ENCODE assay signal across 25 mouse cellular contexts in the genomic region with DNA sequence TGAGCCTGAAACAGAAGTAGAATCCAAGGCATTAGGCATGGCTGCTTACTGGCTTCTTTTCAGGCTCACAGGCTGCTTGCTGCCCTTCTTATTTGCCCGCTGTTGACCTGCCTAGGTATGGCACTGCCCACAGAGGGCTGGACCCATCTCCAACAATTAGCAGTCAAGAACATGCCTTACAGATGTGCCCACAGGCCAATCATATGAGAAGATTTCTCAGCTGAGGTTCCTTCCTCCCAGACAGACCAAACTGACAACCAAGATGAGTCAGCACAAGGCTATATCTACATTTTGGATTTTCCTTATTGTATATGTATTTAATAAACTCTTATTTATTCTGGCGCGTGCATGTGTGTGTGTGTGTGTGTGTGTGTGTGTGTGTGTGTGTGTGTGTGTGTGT.
"Had no signal": no experiment of that assay in that cellular context is flagged by ENCODE, and none has a peak within 500 bp of the region (broad histone marks: within the 10 kb centered on the region; RNA-seq: fewer than 3 reads in every experiment).

No protein-coding gene starts in this region.

- H3K4me3 ChIP-seq: heart, adult 2 months; heart, embryonic 13.5 days; heart, embryonic 15.5 days; hindbrain, embryonic 13.5 days; hindbrain, embryonic 15.5 days; kidney, embryonic 15.5 days; limb, embryonic 13.5 days; limb, embryonic 15.5 days; liver, embryonic 12.5 days had no signal

- H3K4me2 ChIP-seq: heart, embryonic 11.5 days; heart, embryonic 13.5 days; heart, embryonic 15.5 days; hindbrain, embryonic 13.5 days; hindbrain, embryonic 15.5 days; kidney, embryonic 15.5 days; limb, embryonic 13.5 days; limb, embryonic 15.5 days; liver, embryonic 12.5 days had no signal

- H3K9ac ChIP-seq: heart, embryonic 13.5 days; heart, embryonic 15.5 days; hindbrain, embryonic 13.5 days; hindbrain, embryonic 15.5 days; kidney, embryonic 15.5 days; limb, embryonic 13.5 days; limb, embryonic 15.5 days; liver, embryonic 12.5 days; liver, embryonic 14.5 days had no signal

- H3K4me1 ChIP-seq: heart, embryonic 13.5 days; heart, embryonic 15.5 days; hindbrain, embryonic 13.5 days; hindbrain, embryonic 15.5 days; kidney, embryonic 15.5 days; limb, embryonic 13.5 days; limb, embryonic 15.5 days; liver, embryonic 12.5 days had no signal

- ATAC-seq: hindbrain, postnatal 0 days; intestine, postnatal 0 days; liver, embryonic 12.5 days had no signal

- H3K27ac ChIP-seq: heart, adult 2 months; heart, embryonic 13.5 days; heart, embryonic 15.5 days; hindbrain, embryonic 13.5 days; hindbrain, embryonic 15.5 days; hindbrain, postnatal 0 days; kidney, embryonic 15.5 days; kidney, postnatal 0 days; limb, embryonic 13.5 days; limb, embryonic 15.5 days; liver, embryonic 12.5 days; liver, embryonic 14.5 days had no signal

- H3K27me3 ChIP-seq: heart, embryonic 13.5 days; heart, embryonic 15.5 days; hindbrain, embryonic 13.5 days; hindbrain, embryonic 15.5 days; kidney, embryonic 15.5 days; limb, embryonic 13.5 days; limb, embryonic 15.5 days; liver, embryonic 12.5 days had no signal

- H3K36me3 ChIP-seq: heart, embryonic 13.5 days; heart, embryonic 15.5 days; hindbrain, embryonic 13.5 days; hindbrain, embryonic 15.5 days; kidney, embryonic 15.5 days; limb, embryonic 13.5 days; limb, embryonic 15.5 days; liver, embryonic 12.5 days had no signal

- DNase-seq: gastrocnemius, postnatal 14 days; heart, adult 11 months; heart, adult 2 months; heart, postnatal 14 days; heart, postnatal 36 days; kidney, adult 18-20 months; kidney, adult 8-10 months; kidney, postnatal 14 days; kidney, postnatal 36 days; layer of hippocampus, adult 9-11 months; layer of hippocampus, postnatal 36 days; left cerebral cortex, postnatal 4 days had no signal

- H3K9me3 ChIP-seq: heart, embryonic 13.5 days; heart, embryonic 15.5 days; hindbrain, embryonic 13.5 days; hindbrain, embryonic 15.5 days; kidney, embryonic 15.5 days; limb, embryonic 13.5 days; limb, embryonic 15.5 days; liver, embryonic 12.5 days had no signal
